Mouse (Mus musculus) liver, embryonic 14.5 days (tissue): ENCODE results near the gene Adgre5. TPM values are rescaled to one million over a fixed set of nuclear protein-coding genes. Genes with fewer than 3 reads are reported as not detected.

ENCODE experiments used
- ATAC-seq: fragments of 200-750 bp; cut with Nextera tagmentation; 2 replicates; pipeline ENCODE4 v1.8.0; 2017; ENCODE audit warnings: moderate number of reproducible peaks, mild to moderate bottlenecking, moderate library complexity; ENCODE audit not compliant: insufficient read depth
- DNase-seq, 3 experiments: peaks; one replicate each; pipeline ENCODE4 v3.0.0-alpha.2; 2012 to 2013; ENCODE audit warnings: low read depth in 3 of 3, low spot score in 3 of 3
- H3K27ac ChIP-seq: fragments of 300-500 bp; sonication (generic); 2 replicates; pipeline ENCODE4 v1.5.1; 2014; ENCODE audit warnings: moderate library complexity, mild to moderate bottlenecking, control low read depth, inconsistent platforms
- H3K27me3 ChIP-seq: fragments of 300-500 bp; sonication (generic); 2 replicates; pipeline ENCODE4 v1.6.1; 2014; ENCODE audit warnings: mild to moderate bottlenecking, low read length, moderate library complexity; ENCODE audit not compliant: control insufficient read depth, insufficient read depth
- H3K36me3 ChIP-seq: fragments of 300-500 bp; sonication (generic); replicated peaks from 2 replicates; pipeline ENCODE4 v1.6.1; 2014; ENCODE audit warnings: low read depth; ENCODE audit not compliant: control insufficient read depth, insufficient read depth
- H3K4me1 ChIP-seq, 2 experiments: fragments of 200-500 bp in 1 of 2; fragments of 300-500 bp in 1 of 2; sonication (generic) in 1 of 2; replicated peaks; 2 replicates each; pipeline ENCODE4 v1.6.1; 2012 to 2014; ENCODE audit warnings: antibody characterized with exemption in 1 of 2, inconsistent platforms in 1 of 2, low read length in 1 of 2; ENCODE audit not compliant: control insufficient read depth in 2 of 2, insufficient read depth in 2 of 2
- H3K4me2 ChIP-seq: fragments of 300-500 bp; sonication (generic); 2 replicates; pipeline ENCODE4 v1.6.1; 2014; ENCODE audit warnings: low read depth, mild to moderate bottlenecking, control low read depth, moderate library complexity
- H3K4me3 ChIP-seq, 2 experiments: fragments of 200-500 bp in 1 of 2; fragments of 300-500 bp in 1 of 2; sonication (generic) in 1 of 2; 2 replicates each; pipeline ENCODE4 v1.5.1; 2012 to 2014; ENCODE audit warnings: low read depth in 2 of 2, low read length in 2 of 2, mild to moderate bottlenecking in 2 of 2, control low read depth in 1 of 2, inconsistent platforms in 1 of 2, moderate library complexity in 1 of 2; ENCODE audit not compliant: insufficient read depth in 1 of 2
- H3K9ac ChIP-seq: fragments of 300-500 bp; sonication (generic); replicated peaks from 2 replicates; pipeline ENCODE4 v1.6.1; 2014; ENCODE audit warnings: mild to moderate bottlenecking, control low read depth, moderate library complexity
- H3K9me3 ChIP-seq: fragments of 300-500 bp; sonication (generic); 2 replicates; pipeline ENCODE4 v1.6.1; 2016; ENCODE audit warnings: low read length, mixed read lengths; ENCODE audit not compliant: control insufficient read depth
- CTCF ChIP-seq: IDR thresholded peaks from 2 replicates; pipeline ENCODE4 v1.5.1; 2016; ENCODE audit warnings: antibody characterized with exemption, low read depth, control low read depth
- EP300 ChIP-seq: IDR thresholded peaks from 2 replicates; pipeline ENCODE4 v1.6.1; 2016; ENCODE audit warnings: antibody characterized with exemption, low read depth
- WGBS: fragments of 180-500 bp; shearing (Covaris S2); extraction: QIAGEN DNeasy Blood & Tissue Kit; methylation state at CpG from one replicate; pipeline ENCODE4 v1.1.7; 2014; ENCODE audit not compliant: insufficient replicate concordance; 5-methylcytosine and 5-hydroxymethylcytosine counted together
- polyA plus RNA-seq, 2 experiments: library from polyadenylated mRNA; depleted of rRNA in 1 of 2; stranded (reverse) in 1 of 2; unstranded in 1 of 2; fragments of >200 nt; fragmentation: Nextera tagmentation in 1 of 2; extraction: Ambion mirVana in 1 of 2; gene quantifications; 2 replicates each; pipeline versions ENCODE4 v1.2.1 to v1.2.3; 2012 to 2014

Gene Adgre5
- polyA plus RNA-seq, 2 experiments = 8.7 to 11.3 TPM

DNA sequence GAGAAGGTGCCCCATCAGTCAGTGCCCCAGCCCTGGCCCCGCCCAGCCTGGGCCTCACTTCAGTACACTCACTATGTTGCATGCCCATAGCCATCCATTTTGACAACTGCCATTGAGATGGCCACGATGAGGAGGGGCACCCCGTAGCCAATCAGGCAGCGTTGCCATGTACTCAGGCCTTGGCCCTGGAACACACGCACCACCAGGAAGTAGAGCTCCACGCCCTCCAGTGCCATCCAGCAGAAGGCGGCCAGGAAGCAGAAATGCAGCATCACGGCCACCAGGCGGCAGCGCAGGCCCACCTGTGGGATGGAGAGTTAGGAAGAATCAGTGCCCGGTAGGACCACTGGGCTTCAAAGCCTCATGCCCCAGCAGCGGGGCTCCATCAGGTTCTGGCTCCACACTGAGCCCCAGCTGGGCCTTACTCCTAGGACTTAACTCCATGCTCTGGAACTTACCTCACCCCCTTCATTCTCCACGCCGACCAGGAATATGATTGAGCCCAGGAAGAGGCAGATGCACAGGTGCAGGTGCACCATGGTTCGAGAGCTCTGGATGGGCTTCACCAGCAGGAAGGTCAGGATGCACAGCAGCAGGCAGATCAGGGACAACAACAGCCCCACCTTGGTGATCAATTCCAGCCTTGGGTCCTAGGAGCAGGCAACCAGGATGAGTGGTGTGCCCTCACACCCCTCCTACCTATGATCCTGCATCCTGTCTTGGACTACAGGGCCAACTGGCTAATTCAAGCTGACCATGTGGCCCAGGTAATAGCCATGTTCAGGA lies 16.2 kb downstream of the Adgre5 start:
- TF ChIP-seq EP300 = no peak
- peak; percentile 95 for TF ChIP-seq CTCF
- Histone ChIP-seq H3K4me1 (no peaks in the 10 kb centered on the region), H3K27ac (no peak overlapping the region), H3K4me2 (no peak overlapping the region), H3K4me3 (no peak overlapping the region), H3K27me3 (no peaks in the 10 kb centered on the region), H3K9me3 (no peaks in the 10 kb centered on the region), H3K36me3 (peaks cover 59% of the 10 kb centered on the region), H3K9ac (no peak overlapping the region)
- WGBS = 38% methylated on average over 15 of the region's 15 CpGs
- ATAC-seq = peak; percentile 60
- peak in 1 of 3 experiments; percentile 36 for DNase-seq

- DNase-seq = no peak
- Histone ChIP-seq H3K27me3 (no peaks in the 10 kb centered on the region), H3K9ac (no peak overlapping the region), H3K4me1 (no peaks in the 10 kb centered on the region), H3K9me3 (no peaks in the 10 kb centered on the region), H3K36me3 (peaks cover 65% of the 10 kb centered on the region), H3K4me3 (no peak overlapping the region), H3K27ac (no peak overlapping the region), H3K4me2 (no peak overlapping the region)
- 84% methylated on average over 11 of the region's 11 CpGs for WGBS
- TF ChIP-seq CTCF (no peak), EP300 (no peak)
- no peak for ATAC-seq
Observed at GRCm38 (mm10) chr8:83723447-83724083, 17.6 kb downstream of the Adgre5 start.

GRCm38 (mm10) chr8:83722631-83723030 lies 18.5 kb downstream of the Adgre5 start:
- H3K4me1 ChIP-seq = no peaks in the 10 kb centered on the region
- no peak for ATAC-seq
- H3K9ac ChIP-seq = no peak overlapping the region
- 83% methylated on average over 12 of the region's 12 CpGs for WGBS
- TF ChIP-seq CTCF (no peak), EP300 (no peak)
- H3K27ac ChIP-seq = no peak overlapping the region
- no peak overlapping the region for H3K4me2 ChIP-seq
- no peak overlapping the region for H3K4me3 ChIP-seq
- no peak for DNase-seq
- no peaks in the 10 kb centered on the region for H3K27me3 ChIP-seq
- H3K36me3 ChIP-seq = peaks cover 65% of the 10 kb centered on the region
- H3K9me3 ChIP-seq = no peaks in the 10 kb centered on the region

- peaks cover 10% of the 10 kb centered on the region in 2 experiments for H3K4me1 ChIP-seq
- H3K9ac ChIP-seq = no peak overlapping the region
- H3K27me3 ChIP-seq = no peaks in the 10 kb centered on the region
- no peak overlapping the region for H3K4me3 ChIP-seq
- H3K27ac ChIP-seq = no peak overlapping the region
- H3K4me2 ChIP-seq = no peak overlapping the region
- peaks cover 65% of the 10 kb centered on the region for H3K36me3 ChIP-seq
- DNase-seq = no peak
- TF ChIP-seq CTCF = no peak
- no peak for TF ChIP-seq EP300
- 85% methylated on average over 25 of the region's 25 CpGs for WGBS
- no peak for ATAC-seq
- H3K9me3 ChIP-seq = no peaks in the 10 kb centered on the region
Observed at GRCm38 (mm10) chr8:83721405-83722025, 19.6 kb downstream of the Adgre5 start.

DNA sequence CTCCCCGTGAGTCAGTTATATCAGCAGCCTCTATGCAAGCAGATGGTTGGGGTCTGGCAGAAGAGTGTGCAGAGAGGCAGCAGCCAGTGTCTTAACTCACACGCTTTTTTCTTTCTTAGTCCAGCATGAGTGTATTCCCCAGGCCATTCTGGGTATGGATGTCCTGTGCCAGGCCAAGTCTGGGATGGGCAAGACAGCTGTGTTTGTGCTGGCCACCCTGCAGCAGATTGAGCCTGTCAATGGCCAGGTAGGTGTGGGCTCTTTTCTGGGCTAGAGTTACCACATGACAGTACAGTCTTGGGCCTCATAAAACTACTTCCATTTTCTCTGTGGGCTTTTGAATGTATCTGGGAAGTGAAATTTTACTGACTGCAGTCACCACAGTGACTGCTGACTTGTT lies 21.4 kb downstream of the Adgre5 start:
- DNase-seq (no peak), ATAC-seq (no peak)
- Histone ChIP-seq H3K27me3 (no peaks in the 10 kb centered on the region), H3K9ac (no peak overlapping the region), H3K4me1 (peaks cover 14 to 16% of the 10 kb centered on the region in 2 experiments), H3K4me3 (no peak overlapping the region), H3K36me3 (peaks cover 53% of the 10 kb centered on the region), H3K9me3 (no peaks in the 10 kb centered on the region), H3K4me2 (no peak overlapping the region), H3K27ac (no peak overlapping the region)
- TF ChIP-seq CTCF (no peak), EP300 (no peak)
- WGBS = 77% methylated on average over 2 of the region's 2 CpGs
